Mouse (Mus musculus): ENCODE data around the gene Macf1.

- TF ChIP-seq CTCF (IDR thresholded peaks at IDR 0.05; ENCODE audit: low read depth, low read length) = no peak
- no peak for TF ChIP-seq GATA1 (IDR thresholded peaks at IDR 0.05; ENCODE audit: borderline replicate concordance, low read length)
- TF ChIP-seq TAL1 (conservative IDR thresholded peaks at IDR 0.05; ENCODE audit: low read depth, low read length) = no peak
- no peak for TF ChIP-seq POLR2AphosphoS5 (IDR thresholded peaks at IDR 0.05; ENCODE audit: insufficient replicate concordance, low read depth, low read length)
- TF ChIP-seq GATA2 (IDR thresholded peaks at IDR 0.05; ENCODE audit: borderline replicate concordance, low read depth, low read length) = no peak
Measured at GRCm38 (mm10) chr4:123593664-123594063, 90.5 kb downstream of the Macf1 start.
